Mouse (Mus musculus): ENCODE data around the gene Pten. TPM values are rescaled to one million over a fixed set of nuclear protein-coding genes. Genes with fewer than 3 reads are reported as not detected.
A peak's percentile ranks its signal among the peaks of the same experiment; 100 is the strongest.
"Not testable (repeated sequence)": the region's sequence is repeated elsewhere in the genome, so short reads cannot be mapped to it uniquely, and the experiment has no call there.

Pten gene
- polyA plus RNA-seq, 1 experiment from 2014 or later = 5.4 TPM

- Histone ChIP-seq H3K9me3 (no peaks in the 10 kb centered on the region), H3K27ac (peak overlapping the region; percentile 99), H3K27me3 (ENCODE audit: insufficient read depth, poor library complexity, severe bottlenecking) (peaks cover 12% of the 10 kb centered on the region), H3K4me3 (peak overlapping the region; percentile 75), H3K36me3 (no peaks in the 10 kb centered on the region), H3K4me1 (peaks cover 20% of the 10 kb centered on the region)
- WGBS = under 1% methylated on average over 65 of the region's 69 CpGs
- DNase-seq (ENCODE audit: low spot score) = peak; percentile 80
Observed at GRCm38 (mm10) chr19:32757831-32758792, 815 bp downstream of the Pten start.

GRCm38 (mm10) chr19:32758793-32759161 lies 1.5 kb downstream of the Pten start:
- Histone ChIP-seq H3K36me3 (no peaks in the 10 kb centered on the region), H3K4me3 (peak overlapping the region; percentile 75), H3K27ac (peak overlapping the region; percentile 99; the same call in 1 of the 2 replicates), H3K4me1 (peaks cover 20% of the 10 kb centered on the region), H3K27me3 (ENCODE audit: insufficient read depth, poor library complexity, severe bottlenecking) (peaks cover 6% of the 10 kb centered on the region; the same call in 1 of the 2 replicates), H3K9me3 (no peaks in the 10 kb centered on the region)
- WGBS = 1% methylated on average over 11 of the region's 11 CpGs
- no peak for DNase-seq (ENCODE audit: low spot score)

GRCm38 (mm10) chr19:32759357-32760024 lies 2.2 kb downstream of the Pten start:
- Histone ChIP-seq H3K4me3 (peak overlapping the region; percentile 75), H3K27ac (no peak overlapping the region), H3K9me3 (no peaks in the 10 kb centered on the region), H3K27me3 (ENCODE audit: insufficient read depth, poor library complexity, severe bottlenecking) (peaks cover 4% of the 10 kb centered on the region; the same call in 1 of the 2 replicates), H3K4me1 (peaks cover 17% of the 10 kb centered on the region), H3K36me3 (no peaks in the 10 kb centered on the region)
- WGBS = 5% methylated on average over 8 of the region's 8 CpGs
- DNase-seq (ENCODE audit: low spot score) = no peak

GRCm38 (mm10) chr19:32760499-32760898 lies 3.2 kb downstream of the Pten start:
- no peaks in the 10 kb centered on the region for H3K9me3 ChIP-seq
- 54% methylated on average over 6 of the region's 6 CpGs for WGBS

DNA sequence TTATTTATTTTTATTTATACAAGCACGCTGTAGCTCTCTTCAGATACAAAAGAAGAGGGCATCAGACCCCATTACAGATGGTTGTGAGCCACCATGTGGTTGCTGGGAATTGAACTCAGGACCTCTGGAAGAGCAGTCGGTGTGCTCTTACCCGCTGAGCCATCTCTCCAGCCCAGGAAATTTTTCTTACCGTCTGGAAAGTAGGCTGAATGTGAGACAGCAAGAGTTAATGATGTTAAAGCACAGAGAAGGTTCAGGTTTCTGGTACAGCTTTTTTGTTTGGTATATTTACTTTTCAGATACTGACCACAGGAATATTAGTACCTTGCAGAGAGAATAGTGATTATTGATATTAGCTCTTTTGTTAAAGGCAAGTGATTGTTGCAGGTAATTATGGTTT lies 3.9 kb downstream of the Pten start:
- DNase-seq (ENCODE audit: low spot score) = no peak
- no peaks in the 10 kb centered on the region for H3K9me3 ChIP-seq
- H3K4me3 ChIP-seq = no peak overlapping the region

More at GRCm38 (mm10) chr19:32760499-32760898, 3.2 kb downstream of the Pten start:
- no peak for DNase-seq (ENCODE audit: low spot score)
- Histone ChIP-seq H3K4me1 (peaks cover 8% of the 10 kb centered on the region), H3K27me3 (ENCODE audit: insufficient read depth, poor library complexity, severe bottlenecking) (no peaks in the 10 kb centered on the region), H3K4me3 (peak overlapping the region; percentile 75), H3K27ac (no peak overlapping the region), H3K36me3 (no peaks in the 10 kb centered on the region)

GRCm38 (mm10) chr19:32762493-32762892 lies 5.2 kb downstream of the Pten start:
- Histone ChIP-seq H3K27ac (no peak overlapping the region), H3K4me1 (peaks cover 4% of the 10 kb centered on the region), H3K27me3 (ENCODE audit: insufficient read depth, poor library complexity, severe bottlenecking) (no peaks in the 10 kb centered on the region), H3K36me3 (0 out of 2 replicates have a peak, but pooled peaks cover 7% of the 10 kb centered on the region), H3K4me3 (no peak overlapping the region), H3K9me3 (no peaks in the 10 kb centered on the region)
- DNase-seq (ENCODE audit: low spot score) = no peak
- 82% methylated on average over 4 of the region's 4 CpGs for WGBS

More for the DNA sequence above, 3.9 kb downstream of the Pten start:
- peaks cover 4% of the 10 kb centered on the region for H3K4me1 ChIP-seq
- WGBS = 76% methylated on average over 4 of the region's 4 CpGs
- H3K27me3 ChIP-seq (ENCODE audit: insufficient read depth, poor library complexity, severe bottlenecking) = no peaks in the 10 kb centered on the region
- H3K36me3 ChIP-seq = 0 out of 2 replicates have a peak, but pooled peaks cover 5% of the 10 kb centered on the region
- no peak overlapping the region for H3K27ac ChIP-seq

DNA sequence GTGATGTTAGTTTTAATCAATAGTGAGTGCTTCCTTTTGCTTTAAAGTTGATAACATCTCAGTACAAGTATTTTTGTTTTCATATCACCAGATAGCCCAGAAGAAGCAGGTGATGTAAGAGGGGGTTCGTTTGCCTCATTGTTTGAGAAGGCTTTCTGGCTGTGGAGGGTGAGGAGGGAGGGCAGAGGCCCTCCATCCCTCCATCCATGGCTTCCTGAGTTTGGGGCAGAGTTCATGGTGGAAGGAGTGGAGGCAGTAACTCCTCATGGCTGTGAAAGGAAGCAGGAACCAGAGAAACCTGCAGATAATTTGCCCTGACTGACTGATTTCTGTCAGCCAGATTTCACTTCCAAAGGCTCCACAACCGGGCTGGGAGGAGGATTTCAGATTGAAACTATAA lies 21.1 kb downstream of the Pten start:
- DNase-seq (ENCODE audit: low spot score) = no peak
- no peaks in the 10 kb centered on the region for H3K9me3 ChIP-seq
- no peak overlapping the region for H3K27ac ChIP-seq
- no peak overlapping the region for H3K4me3 ChIP-seq
- no peaks in the 10 kb centered on the region for H3K4me1 ChIP-seq
- no peaks in the 10 kb centered on the region for H3K27me3 ChIP-seq (ENCODE audit: insufficient read depth, poor library complexity, severe bottlenecking)
- peaks cover 4% of the 10 kb centered on the region for H3K36me3 ChIP-seq
- 37% methylated on average over 2 of the region's 2 CpGs for WGBS

- no peaks in the 10 kb centered on the region for H3K4me1 ChIP-seq
- 64% methylated on average over 3 of the region's 3 CpGs for WGBS
- DNase-seq (ENCODE audit: low spot score) = no peak
- H3K27ac ChIP-seq = no peak overlapping the region
- H3K9me3 ChIP-seq = no peaks in the 10 kb centered on the region
- no peak overlapping the region for H3K4me3 ChIP-seq
- H3K27me3 ChIP-seq (ENCODE audit: insufficient read depth, poor library complexity, severe bottlenecking) = no peaks in the 10 kb centered on the region
- H3K36me3 ChIP-seq = no peaks in the 10 kb centered on the region
Observed at GRCm38 (mm10) chr19:32779131-32779530, 21.8 kb downstream of the Pten start.

DNA sequence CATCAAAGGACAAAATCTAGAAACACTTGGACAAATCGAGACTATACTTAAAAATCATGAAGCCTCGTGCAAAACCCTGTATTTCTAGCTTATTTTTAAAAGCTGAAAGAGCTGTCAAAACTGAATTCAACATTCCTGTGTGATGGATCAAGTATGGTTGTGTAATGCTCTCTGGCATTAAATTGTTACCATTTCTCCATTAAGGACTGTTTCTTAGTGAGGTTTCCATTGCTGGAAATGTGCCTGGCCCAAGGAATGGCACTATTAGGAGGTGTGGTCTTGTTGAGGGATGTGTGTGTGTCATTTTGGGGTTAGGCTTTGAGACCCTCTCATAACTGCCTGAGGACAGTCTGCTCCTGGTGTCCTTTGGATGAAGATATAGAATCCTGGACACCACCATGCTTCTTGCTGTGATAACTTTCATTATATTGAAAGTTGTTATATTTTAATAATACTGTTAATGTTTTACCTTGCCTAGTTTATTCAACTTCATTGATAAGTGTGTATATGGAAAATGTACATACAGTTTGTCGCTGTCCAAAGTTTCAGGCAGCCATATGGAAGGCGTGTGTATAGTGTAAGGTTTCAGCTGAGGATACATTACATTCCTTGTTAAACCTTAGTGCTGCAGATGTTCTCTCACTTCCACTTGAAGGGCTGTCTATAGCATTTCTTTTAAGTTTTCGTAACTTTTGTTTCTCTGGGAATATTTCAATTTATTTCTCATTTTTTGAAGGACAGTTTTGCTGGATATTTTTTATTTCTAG lies 24.2 kb downstream of the Pten start:
- DNase-seq (ENCODE audit: low spot score) = no peak
- H3K4me3 ChIP-seq = no peak overlapping the region
- WGBS = 91% methylated on average over 5 of the region's 5 CpGs
- no peaks in the 10 kb centered on the region for H3K4me1 ChIP-seq
- H3K9me3 ChIP-seq = no peaks in the 10 kb centered on the region
- H3K36me3 ChIP-seq = peaks cover 6% of the 10 kb centered on the region; the same call in 1 of the 2 replicates
- H3K27me3 ChIP-seq (ENCODE audit: insufficient read depth, poor library complexity, severe bottlenecking) = no peaks in the 10 kb centered on the region
- H3K27ac ChIP-seq = no peak overlapping the region

GRCm38 (mm10) chr19:32787388-32787787 lies 30.1 kb downstream of the Pten start:
- H3K36me3 ChIP-seq; H3K4me3 ChIP-seq; DNase-seq (ENCODE audit: low spot score); H3K27me3 ChIP-seq (ENCODE audit: insufficient read depth, poor library complexity, severe bottlenecking); H3K27ac ChIP-seq; H3K9me3 ChIP-seq: not testable (repeated sequence)
- peaks cover 16% of the 10 kb centered on the region for H3K4me1 ChIP-seq
- 49% methylated on average over 4 of the region's 4 CpGs for WGBS

DNA sequence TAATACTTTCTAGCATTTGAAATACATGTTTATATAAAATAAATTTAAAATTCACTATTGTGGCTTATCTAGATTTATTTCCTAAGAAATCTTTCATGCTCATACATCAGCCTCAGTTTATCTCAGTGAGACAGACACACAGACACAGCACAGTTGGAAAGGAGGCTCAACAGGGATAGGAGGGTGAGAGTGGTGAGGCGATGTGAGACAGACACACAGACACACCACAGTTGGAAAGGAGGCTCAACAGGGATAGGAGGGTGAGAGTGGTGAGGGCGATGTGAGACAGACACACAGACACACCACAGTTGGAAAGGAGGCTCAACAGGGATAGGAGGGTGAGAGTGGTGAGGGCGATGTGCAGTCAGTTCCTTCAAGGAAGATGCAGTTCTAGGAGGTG lies 30.7 kb downstream of the Pten start:
- WGBS = 76% methylated on average over 3 of the region's 3 CpGs

DNA sequence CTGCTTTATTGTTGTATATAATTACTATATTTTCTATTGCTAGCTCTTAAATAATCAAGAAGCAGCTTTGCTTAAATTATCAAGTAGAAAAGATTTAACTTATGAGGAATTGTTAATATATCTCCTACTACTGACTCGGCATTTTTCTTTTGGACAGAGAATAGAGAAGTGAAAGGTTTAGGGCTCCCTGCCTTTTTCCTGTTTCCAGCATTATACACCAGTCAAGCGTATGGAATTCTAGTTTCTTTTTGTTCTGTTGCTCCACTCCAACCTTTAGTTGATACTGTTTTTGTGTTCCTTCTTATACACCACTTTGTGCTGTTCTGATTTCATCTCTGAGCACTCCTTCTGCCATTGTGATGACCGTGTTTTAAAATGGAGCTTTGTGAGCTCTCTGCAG lies 32.2 kb downstream of the Pten start:
- DNase-seq (ENCODE audit: low spot score) = no peak
- Histone ChIP-seq H3K4me1 (peaks cover 29% of the 10 kb centered on the region), H3K27me3 (ENCODE audit: insufficient read depth, poor library complexity, severe bottlenecking) (no peaks in the 10 kb centered on the region), H3K27ac (no peak overlapping the region), H3K36me3 (peaks cover 6% of the 10 kb centered on the region; the same call in 1 of the 2 replicates), H3K4me3 (no peak overlapping the region), H3K9me3 (no peaks in the 10 kb centered on the region)
- 74% methylated on average over 3 of the region's 3 CpGs for WGBS

More for the DNA sequence above, 30.7 kb downstream of the Pten start:
- H3K27me3 ChIP-seq (ENCODE audit: insufficient read depth, poor library complexity, severe bottlenecking); H3K36me3 ChIP-seq; H3K4me3 ChIP-seq; DNase-seq (ENCODE audit: low spot score); H3K9me3 ChIP-seq; H3K27ac ChIP-seq: not testable (repeated sequence)
- H3K4me1 ChIP-seq = peaks cover 16% of the 10 kb centered on the region
